Mouse (Mus musculus) liver, embryonic 14.5 days (tissue): ENCODE measurements around the gene Larp6. TPM values are rescaled to one million over a fixed set of nuclear protein-coding genes. Genes with fewer than 3 reads are reported as not detected.

Experiments
- ATAC-seq: fragments of 200-750 bp; cut with Nextera tagmentation; 2 replicates; pipeline ENCODE4 v1.8.0; 2017; ENCODE audit warnings: moderate number of reproducible peaks, mild to moderate bottlenecking, moderate library complexity; ENCODE audit not compliant: insufficient read depth
- DNase-seq, 3 experiments: peaks; one replicate each; pipeline ENCODE4 v3.0.0-alpha.2; 2012 to 2013; ENCODE audit warnings: low read depth in 3 of 3, low spot score in 3 of 3
- H3K27ac ChIP-seq: fragments of 300-500 bp; sonication (generic); 2 replicates; pipeline ENCODE4 v1.5.1; 2014; ENCODE audit warnings: moderate library complexity, mild to moderate bottlenecking, control low read depth, inconsistent platforms
- H3K27me3 ChIP-seq: fragments of 300-500 bp; sonication (generic); 2 replicates; pipeline ENCODE4 v1.6.1; 2014; ENCODE audit warnings: mild to moderate bottlenecking, low read length, moderate library complexity; ENCODE audit not compliant: control insufficient read depth, insufficient read depth
- H3K36me3 ChIP-seq: fragments of 300-500 bp; sonication (generic); replicated peaks from 2 replicates; pipeline ENCODE4 v1.6.1; 2014; ENCODE audit warnings: low read depth; ENCODE audit not compliant: control insufficient read depth, insufficient read depth
- H3K4me1 ChIP-seq, 2 experiments: fragments of 200-500 bp in 1 of 2; fragments of 300-500 bp in 1 of 2; sonication (generic) in 1 of 2; replicated peaks; 2 replicates each; pipeline ENCODE4 v1.6.1; 2012 to 2014; ENCODE audit warnings: antibody characterized with exemption in 1 of 2, inconsistent platforms in 1 of 2, low read length in 1 of 2; ENCODE audit not compliant: control insufficient read depth in 2 of 2, insufficient read depth in 2 of 2
- H3K4me2 ChIP-seq: fragments of 300-500 bp; sonication (generic); 2 replicates; pipeline ENCODE4 v1.6.1; 2014; ENCODE audit warnings: low read depth, mild to moderate bottlenecking, control low read depth, moderate library complexity
- H3K4me3 ChIP-seq, 2 experiments: fragments of 200-500 bp in 1 of 2; fragments of 300-500 bp in 1 of 2; sonication (generic) in 1 of 2; 2 replicates each; pipeline ENCODE4 v1.5.1; 2012 to 2014; ENCODE audit warnings: low read depth in 2 of 2, low read length in 2 of 2, mild to moderate bottlenecking in 2 of 2, control low read depth in 1 of 2, inconsistent platforms in 1 of 2, moderate library complexity in 1 of 2; ENCODE audit not compliant: insufficient read depth in 1 of 2
- H3K9ac ChIP-seq: fragments of 300-500 bp; sonication (generic); replicated peaks from 2 replicates; pipeline ENCODE4 v1.6.1; 2014; ENCODE audit warnings: mild to moderate bottlenecking, control low read depth, moderate library complexity
- H3K9me3 ChIP-seq: fragments of 300-500 bp; sonication (generic); 2 replicates; pipeline ENCODE4 v1.6.1; 2016; ENCODE audit warnings: low read length, mixed read lengths; ENCODE audit not compliant: control insufficient read depth
- CTCF ChIP-seq: IDR thresholded peaks from 2 replicates; pipeline ENCODE4 v1.5.1; 2016; ENCODE audit warnings: antibody characterized with exemption, low read depth, control low read depth
- EP300 ChIP-seq: IDR thresholded peaks from 2 replicates; pipeline ENCODE4 v1.6.1; 2016; ENCODE audit warnings: antibody characterized with exemption, low read depth
- WGBS: fragments of 180-500 bp; shearing (Covaris S2); extraction: QIAGEN DNeasy Blood & Tissue Kit; methylation state at CpG from one replicate; pipeline ENCODE4 v1.1.7; 2014; ENCODE audit not compliant: insufficient replicate concordance; 5-methylcytosine and 5-hydroxymethylcytosine counted together
- polyA plus RNA-seq, 2 experiments: library from polyadenylated mRNA; depleted of rRNA in 1 of 2; stranded (reverse) in 1 of 2; unstranded in 1 of 2; fragments of >200 nt; fragmentation: Nextera tagmentation in 1 of 2; extraction: Ambion mirVana in 1 of 2; gene quantifications; 2 replicates each; pipeline versions ENCODE4 v1.2.1 to v1.2.3; 2012 to 2014

Larp6 gene
- polyA plus RNA-seq, 2 experiments: 0.02 TPM; not detected in 1

GRCm38 (mm10) chr9:60742516-60742915, 29.7 kb downstream of the Larp6 start:
- TF ChIP-seq CTCF (no peak), EP300 (no peak)

GRCm38 (mm10) chr9:60743180-60743900, 30.6 kb downstream of the Larp6 start:
- WGBS: 25% methylated on average over 17 of the region's 17 CpGs
- H3K4me3 ChIP-seq: no peak overlapping the region
- ATAC-seq: no peak

More at GRCm38 (mm10) chr9:60742516-60742915, 29.7 kb downstream of the Larp6 start:
- H3K36me3 ChIP-seq: no peaks in the 10 kb centered on the region
- H3K4me3 ChIP-seq: no peak overlapping the region
- no peak for ATAC-seq
- no peak overlapping the region for H3K4me2 ChIP-seq
- H3K9me3 ChIP-seq: no peaks in the 10 kb centered on the region
- H3K9ac ChIP-seq: no peak overlapping the region
- DNase-seq: no peak
- 58% methylated on average over 9 of the region's 9 CpGs for WGBS
- H3K4me1 ChIP-seq: no peaks in the 10 kb centered on the region
- no peaks in the 10 kb centered on the region for H3K27me3 ChIP-seq
- no peak overlapping the region for H3K27ac ChIP-seq

GRCm38 (mm10) chr9:60744171-60744969, 31.6 kb downstream of the Larp6 start:
- no peaks in the 10 kb centered on the region for H3K36me3 ChIP-seq
- no peak overlapping the region for H3K27ac ChIP-seq
- no peaks in the 10 kb centered on the region for H3K9me3 ChIP-seq
- H3K4me3 ChIP-seq: no peak overlapping the region
- no peak overlapping the region for H3K9ac ChIP-seq
- ATAC-seq: no peak
- H3K4me2 ChIP-seq: no peak overlapping the region
- no peak for DNase-seq
- TF ChIP-seq EP300: no peak
- TF ChIP-seq CTCF: peak; percentile 74
- H3K4me1 ChIP-seq: no peaks in the 10 kb centered on the region
- no peaks in the 10 kb centered on the region for H3K27me3 ChIP-seq
- WGBS: 41% methylated on average over 18 of the region's 18 CpGs

More at GRCm38 (mm10) chr9:60743180-60743900, 30.6 kb downstream of the Larp6 start:
- no peaks in the 10 kb centered on the region for H3K4me1 ChIP-seq
- no peaks in the 10 kb centered on the region for H3K27me3 ChIP-seq
- DNase-seq: no peak
- H3K27ac ChIP-seq: no peak overlapping the region
- H3K4me2 ChIP-seq: 0 out of 2 replicates have a peak overlapping the region, but pooled peaks have one; percentile 8
- no peaks in the 10 kb centered on the region for H3K9me3 ChIP-seq
- TF ChIP-seq EP300: no peak
- no peak for TF ChIP-seq CTCF
- H3K9ac ChIP-seq: no peak overlapping the region
- H3K36me3 ChIP-seq: no peaks in the 10 kb centered on the region

- ATAC-seq (no peak), DNase-seq (no peak)
- Histone ChIP-seq H3K27ac (no peak overlapping the region), H3K27me3 (no peaks in the 10 kb centered on the region), H3K4me2 (no peak overlapping the region), H3K36me3 (no peaks in the 10 kb centered on the region), H3K4me3 (no peak overlapping the region), H3K9ac (no peak overlapping the region), H3K4me1 (no peaks in the 10 kb centered on the region), H3K9me3 (no peaks in the 10 kb centered on the region)
- WGBS: 56% methylated on average over 4 of the region's 4 CpGs
- TF ChIP-seq CTCF (no peak), EP300 (no peak)
Measured at GRCm38 (mm10) chr9:60744971-60745370, 32.2 kb downstream of the Larp6 start.

- WGBS: 44% methylated on average over 6 of the region's 6 CpGs
- DNase-seq: no peak
- no peak for ATAC-seq
- Histone ChIP-seq H3K36me3 (no peaks in the 10 kb centered on the region), H3K27me3 (no peaks in the 10 kb centered on the region), H3K4me3 (no peak overlapping the region), H3K9me3 (no peaks in the 10 kb centered on the region), H3K27ac (no peak overlapping the region), H3K9ac (no peak overlapping the region), H3K4me2 (no peak overlapping the region), H3K4me1 (no peaks in the 10 kb centered on the region)
- TF ChIP-seq EP300: no peak
- no peak for TF ChIP-seq CTCF
Measured at GRCm38 (mm10) chr9:60746561-60746960, 33.8 kb downstream of the Larp6 start.
